Mouse (Mus musculus) myocyte (in vitro differentiated cells): ENCODE results near the gene Ccdc136. TPM values are rescaled to one million over a fixed set of nuclear protein-coding genes. Genes with fewer than 3 reads are reported as not detected.

Source experiments
- H3K27me3 ChIP-seq: one replicate; pipeline ENCODE4 v1.6.1; 2011; ENCODE audit not compliant: control insufficient read depth, insufficient read depth, insufficient read length
- H3K36me3 ChIP-seq: one replicate; pipeline ENCODE4 v1.6.1; 2011; ENCODE audit not compliant: control insufficient read depth, insufficient read depth
- H3K4me2 ChIP-seq: one replicate; pipeline ENCODE4 v1.6.1; 2011; ENCODE audit warnings: low read depth, control low read depth
- H3K4me3 ChIP-seq: one replicate; pipeline ENCODE4 v1.5.1; 2011; ENCODE audit warnings: mild to moderate bottlenecking, control low read depth, moderate library complexity
- H3K79me2 ChIP-seq: one replicate; pipeline ENCODE4 v1.6.1; 2011; ENCODE audit not compliant: control insufficient read depth, insufficient read depth
- H3ac ChIP-seq: one replicate; pipeline ENCODE4 v1.6.1; 2011; ENCODE audit not compliant: control insufficient read depth, insufficient read length
- CEBPB ChIP-seq: IDR thresholded peaks from 2 replicates; pipeline ENCODE4 v1.6.1; 2011; ENCODE audit warnings: mild to moderate bottlenecking, moderate library complexity; ENCODE audit not compliant: poor library complexity, insufficient read depth, severe bottlenecking
- E2F4 ChIP-seq: IDR thresholded peaks from one replicate; pipeline ENCODE4 v1.6.1; 2011; ENCODE audit warnings: mild to moderate bottlenecking, control low read depth, moderate library complexity; ENCODE audit not compliant: insufficient read depth
- MAX ChIP-seq: IDR thresholded peaks from one replicate; pipeline ENCODE4 v1.6.1; 2011; ENCODE audit warnings: low read depth, mild to moderate bottlenecking, control low read depth
- MYOD1 ChIP-seq, 3 experiments: IDR thresholded peaks; one replicate each; pipeline ENCODE4 v1.6.1; 2011; ENCODE audit warnings: control low read depth in 2 of 3, low read depth in 2 of 3, mild to moderate bottlenecking in 2 of 3, moderate library complexity in 1 of 3; ENCODE audit not compliant: insufficient read length in 2 of 3, control insufficient read depth in 1 of 3
- MYOG ChIP-seq, 3 experiments: IDR thresholded peaks; one replicate each; pipeline ENCODE4 v1.6.1; 2011; ENCODE audit warnings: control low read depth in 2 of 3, low read depth in 2 of 3, mild to moderate bottlenecking in 2 of 3; ENCODE audit not compliant: insufficient read length in 2 of 3, control insufficient read depth in 1 of 3, insufficient read depth in 1 of 3
- POLR2A ChIP-seq: IDR thresholded peaks from one replicate; pipeline ENCODE4 v1.6.1; 2011; ENCODE audit warnings: low read depth, mild to moderate bottlenecking, control low read depth, moderate library complexity; ENCODE audit not compliant: insufficient read length
- POLR2AphosphoS2 ChIP-seq: IDR thresholded peaks from one replicate; pipeline ENCODE4 v1.6.1; 2011; ENCODE audit warnings: low read depth, control low read depth; ENCODE audit not compliant: insufficient read length
- REST ChIP-seq: IDR thresholded peaks from one replicate; pipeline ENCODE4 v1.6.1; 2011; ENCODE audit warnings: mild to moderate bottlenecking, control low read depth, moderate library complexity; ENCODE audit not compliant: insufficient read depth, insufficient read length
- SRF ChIP-seq: IDR thresholded peaks from one replicate; pipeline ENCODE4 v1.6.1; 2011; ENCODE audit warnings: low read depth; ENCODE audit not compliant: control insufficient read depth, insufficient read length
- TCF12 ChIP-seq: IDR thresholded peaks from one replicate; pipeline ENCODE4 v1.6.1; 2011; ENCODE audit warnings: mild to moderate bottlenecking, control low read depth; ENCODE audit not compliant: poor library complexity, insufficient read depth, severe bottlenecking
- TCF3 ChIP-seq: IDR thresholded peaks from one replicate; pipeline ENCODE4 v1.6.1; 2011; ENCODE audit warnings: low read depth, control low read depth; ENCODE audit not compliant: insufficient read length
- USF1 ChIP-seq: IDR thresholded peaks from one replicate; pipeline ENCODE4 v1.6.1; 2011; ENCODE audit warnings: low read depth, mild to moderate bottlenecking, control low read depth, moderate library complexity
- polyA plus RNA-seq: library from polyadenylated mRNA; unstranded; fragments of >200 nt; fragmentation: generic; extraction: Trizol; gene quantifications from one replicate; pipeline ENCODE4 v1.2.1, GENCODE M21; 2012; ENCODE audit warnings: missing spikeins

Gene Ccdc136
- polyA plus RNA-seq, 1 experiment = 16.7 TPM

GRCm38 (mm10) chr6:29433038-29433803 lies 37.1 kb downstream of the Ccdc136 start, which contains the start of gene Flnc:
TSS of gene Flnc (plus strand) at chr6:29433256.
- peak within 1 kb of the TSS; percentile 86 for H3K4me2 ChIP-seq
- peak; percentile 75 for TF ChIP-seq POLR2A
- peak; percentile 56 for TF ChIP-seq POLR2AphosphoS2
- TF ChIP-seq MYOG (IDR thresholded peaks at IDR 0.05; ENCODE audit: control insufficient read depth in 1 of 3, insufficient read depth in 1 of 3, insufficient read length in 2 of 3, low read depth in 2 of 3) = peak in 1 of 3 experiments; percentile 45
- TF ChIP-seq TCF12 = no peak
- peak in 1 of 3 experiments; percentile 50 for TF ChIP-seq MYOD1 (IDR thresholded peaks at IDR 0.05; ENCODE audit: control insufficient read depth in 1 of 3, insufficient read length in 2 of 3, low read depth in 2 of 3)
- TF ChIP-seq SRF = no peak
- TF ChIP-seq TCF3 = peak; percentile 25
- TF ChIP-seq REST = no peak
- H3ac ChIP-seq = peak within 1 kb of the TSS; percentile 49
- H3K27me3 ChIP-seq = no peaks in the 10 kb centered on the region
- peaks cover 44% of the 10 kb centered on the region for H3K79me2 ChIP-seq
- peak within 1 kb of the TSS; percentile 100 for H3K4me3 ChIP-seq
- peaks cover 13% of the 10 kb centered on the region for H3K36me3 ChIP-seq

- Histone ChIP-seq H3K4me2 (peak overlapping the region; percentile 86), H3K36me3 (peaks cover 21% of the 10 kb centered on the region), H3K27me3 (no peaks in the 10 kb centered on the region), H3K79me2 (peaks cover 44% of the 10 kb centered on the region), H3ac (peak overlapping the region; percentile 49), H3K4me3 (peak overlapping the region; percentile 100)
- TF ChIP-seq REST (no peak), MAX (no peak), USF1 (no peak), MYOG (IDR thresholded peaks at IDR 0.05; ENCODE audit: control insufficient read depth in 1 of 3, insufficient read depth in 1 of 3, insufficient read length in 2 of 3, low read depth in 2 of 3) (peak in 1 of 3 experiments; percentile 30), CEBPB (no peak), TCF3 (no peak), SRF (no peak), TCF12 (no peak), POLR2A (peak; percentile 79), MYOD1 (IDR thresholded peaks at IDR 0.05; ENCODE audit: control insufficient read depth in 1 of 3, insufficient read length in 2 of 3, low read depth in 2 of 3) (peak in 1 of 3 experiments; percentile 45), E2F4 (no peak), POLR2AphosphoS2 (peak; percentile 82)
These were observed 38.0 kb downstream of the Ccdc136 start for GRCm38 (mm10) chr6:29433804-29434795.

GRCm38 (mm10) chr6:29434911-29435691 lies 39.0 kb downstream of the Ccdc136 start:
- H3K36me3 ChIP-seq = peaks cover 29% of the 10 kb centered on the region
- H3K27me3 ChIP-seq = no peaks in the 10 kb centered on the region
- peaks cover 44% of the 10 kb centered on the region for H3K79me2 ChIP-seq
- peak overlapping the region; percentile 86 for H3K4me2 ChIP-seq
- peak overlapping the region; percentile 100 for H3K4me3 ChIP-seq
- TF ChIP-seq POLR2AphosphoS2 (no peak), MYOG (IDR thresholded peaks at IDR 0.05; ENCODE audit: control insufficient read depth in 1 of 3, insufficient read depth in 1 of 3, insufficient read length in 2 of 3, low read depth in 2 of 3) (peak in 1 of 3 experiments; percentile 35), CEBPB (no peak), MYOD1 (IDR thresholded peaks at IDR 0.05; ENCODE audit: control insufficient read depth in 1 of 3, insufficient read length in 2 of 3, low read depth in 2 of 3) (peak in 1 of 3 experiments; percentile 34), TCF12 (no peak), USF1 (no peak)
- H3ac ChIP-seq = peak overlapping the region; percentile 49

GRCm38 (mm10) chr6:29435940-29436451 lies 39.9 kb downstream of the Ccdc136 start:
- Histone ChIP-seq H3K4me3 (peak overlapping the region; percentile 100), H3K4me2 (peak overlapping the region; percentile 86), H3K27me3 (no peaks in the 10 kb centered on the region), H3ac (peak overlapping the region; percentile 49), H3K36me3 (peaks cover 38% of the 10 kb centered on the region), H3K79me2 (peaks cover 44% of the 10 kb centered on the region)
- no peak for TF ChIP-seq CEBPB
- peak; percentile 66 for TF ChIP-seq POLR2AphosphoS2
- TF ChIP-seq SRF = no peak
- no peak for TF ChIP-seq USF1
- no peak for TF ChIP-seq E2F4
- TF ChIP-seq TCF12 = peak; percentile 97
- peak; percentile 51 for TF ChIP-seq POLR2A
- peak; percentile 80 to 98 (median 98) for TF ChIP-seq MYOD1 (IDR thresholded peaks at IDR 0.05; ENCODE audit: control insufficient read depth in 1 of 3, insufficient read length in 2 of 3, low read depth in 2 of 3)
- TF ChIP-seq MAX = no peak
- peak; percentile 75 for TF ChIP-seq TCF3
- TF ChIP-seq REST = no peak
- TF ChIP-seq MYOG (IDR thresholded peaks at IDR 0.05; ENCODE audit: control insufficient read depth in 1 of 3, insufficient read depth in 1 of 3, insufficient read length in 2 of 3, low read depth in 2 of 3) = peak; percentile 92 to 99 (median 99)
